Mouse (Mus musculus): Measurements from ENCODE around the gene Spred1.

DNA sequence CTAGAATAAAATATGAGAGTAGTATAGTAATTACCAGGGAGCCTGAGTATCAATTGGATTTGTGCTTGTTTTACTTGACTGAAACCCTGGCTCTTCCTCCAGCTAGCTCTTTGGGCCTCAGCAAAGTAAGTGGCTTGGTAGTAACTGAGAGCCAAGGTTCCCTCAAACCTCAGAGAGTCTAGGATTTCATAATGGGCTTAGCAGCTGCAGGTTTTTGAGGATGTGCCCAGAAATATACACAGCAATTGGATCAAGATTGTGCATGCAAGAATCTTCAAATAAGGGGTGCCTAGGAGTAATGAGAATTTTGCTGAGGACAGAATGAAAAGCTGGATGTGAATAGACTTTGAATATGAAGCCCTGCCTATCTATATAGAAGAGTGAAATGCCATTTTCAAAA lies 69.7 kb downstream of the Spred1 start:
- TF ChIP-seq MAFK (IDR thresholded peaks at IDR 0.05; ENCODE audit: insufficient read depth, low read depth, low read length) (no peak), ZNF384 (IDR thresholded peaks at IDR 0.05; ENCODE audit: low read depth, low read length) (no peak), CHD2 (IDR thresholded peaks at IDR 0.05; ENCODE audit: low read depth, low read length) (no peak)
